Mouse (Mus musculus): ENCODE results near the gene Olfr961. TPM values are rescaled to one million over a fixed set of nuclear protein-coding genes. Genes with fewer than 3 reads are reported as not detected.

Olfr961 gene
- polyA plus RNA-seq (2012; rRNA removed) = not detected in 2 replicates

DNA sequence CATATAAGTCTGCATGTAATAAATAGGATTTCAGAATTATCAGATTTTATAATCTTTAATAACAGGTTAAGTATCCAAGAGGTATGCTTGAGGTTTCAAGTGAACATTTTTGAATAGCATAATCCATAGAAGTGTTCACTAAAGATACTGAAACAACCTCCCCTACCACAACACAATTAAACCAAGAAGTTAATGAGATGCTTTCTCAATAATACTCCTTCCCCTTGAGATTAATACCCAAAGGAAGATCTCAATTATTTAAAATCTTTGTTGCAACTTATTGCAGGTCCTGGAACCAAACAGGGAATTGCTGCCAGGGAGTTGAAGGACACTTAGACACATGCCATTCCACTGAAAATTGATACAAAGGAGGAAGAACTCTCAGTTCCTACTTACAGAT is at the start of gene Olfr961:
TSS of gene Olfr961 (plus strand) at position 301 of the 400 bp plus-strand sequence.
- DNase-seq (ENCODE audit: low read depth) = no peak

- no peak for DNase-seq (ENCODE audit: low read depth)
Measured at GRCm38 (mm10) chr9:39602536-39603332, 42.2 kb upstream of the Olfr961 start.

GRCm38 (mm10) chr9:39603333-39603845 is 41.5 kb upstream of the Olfr961 start:
- DNase-seq (ENCODE audit: low read depth) = no peak

- DNase-seq (ENCODE audit: low read depth) = no peak
Measured at GRCm38 (mm10) chr9:39603999-39604453, 40.9 kb upstream of the Olfr961 start, which contains the start of gene AW551984. Gene AW551984, minus strand, starts transcription at chr9:39604403.

DNA sequence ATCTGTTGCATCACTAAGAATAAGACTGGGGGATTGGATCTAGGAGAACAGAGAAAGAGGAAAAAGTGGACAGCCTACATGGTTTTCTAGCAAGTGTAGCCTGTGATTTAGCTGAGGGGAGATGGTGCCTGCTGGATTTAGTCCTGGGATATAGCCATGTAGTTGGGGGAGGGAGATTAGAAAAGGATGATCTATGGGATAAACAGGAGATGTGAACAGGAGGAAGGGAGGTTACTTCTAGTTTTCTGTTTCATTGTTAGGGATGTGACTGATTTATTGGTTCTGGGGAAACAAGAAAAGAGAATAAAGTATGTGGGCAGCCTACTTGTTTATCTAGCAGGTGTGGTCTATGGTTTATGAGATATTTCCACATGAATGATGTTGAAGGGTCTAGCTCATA is 36.4 kb upstream of the Olfr961 start:
- DNase-seq (ENCODE audit: low read depth) = no peak

DNA sequence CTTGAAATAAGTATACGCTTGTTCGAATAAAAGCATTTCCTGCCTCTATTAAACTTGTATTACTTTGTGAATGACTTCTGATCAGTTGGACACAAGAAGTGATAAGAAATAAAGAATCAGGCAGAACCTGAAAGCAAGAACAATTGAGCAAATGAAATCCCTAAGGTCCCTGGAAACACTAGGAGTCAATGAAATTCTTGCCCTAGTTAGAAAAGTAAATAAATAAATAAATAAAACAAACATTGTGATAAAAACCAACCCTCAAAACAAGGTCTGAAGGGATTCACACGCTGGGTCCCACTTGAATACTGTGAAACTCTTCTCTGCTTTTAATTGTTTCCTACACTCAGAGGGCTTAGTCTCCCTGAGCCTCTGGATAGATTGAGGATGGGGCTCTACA is 34.5 kb upstream of the Olfr961 start, which contains the start of gene Olfr148:
TSS of gene Olfr148 (plus strand) at position 301 of the 400 bp plus-strand sequence.
- DNase-seq (ENCODE audit: low read depth) = no peak

- DNase-seq (ENCODE audit: low read depth) = no peak
Measured at GRCm38 (mm10) chr9:39611953-39612352, 32.9 kb upstream of the Olfr961 start.

GRCm38 (mm10) chr9:39621073-39621472 is 23.8 kb upstream of the Olfr961 start, which contains the start of gene Olfr960:
Gene Olfr960, plus strand, starts transcription at chr9:39621373.
- DNase-seq (ENCODE audit: low read depth) = no peak

GRCm38 (mm10) chr9:39623783-39624182 is 21.1 kb upstream of the Olfr961 start:
- peak; percentile 34 for DNase-seq (ENCODE audit: low read depth)

- DNase-seq (ENCODE audit: low read depth) = no peak
Measured at GRCm38 (mm10) chr9:39624711-39625110, 20.2 kb upstream of the Olfr961 start.

GRCm38 (mm10) chr9:39629069-39629468 is 15.8 kb upstream of the Olfr961 start:
- no peak for DNase-seq (ENCODE audit: low read depth)

DNA sequence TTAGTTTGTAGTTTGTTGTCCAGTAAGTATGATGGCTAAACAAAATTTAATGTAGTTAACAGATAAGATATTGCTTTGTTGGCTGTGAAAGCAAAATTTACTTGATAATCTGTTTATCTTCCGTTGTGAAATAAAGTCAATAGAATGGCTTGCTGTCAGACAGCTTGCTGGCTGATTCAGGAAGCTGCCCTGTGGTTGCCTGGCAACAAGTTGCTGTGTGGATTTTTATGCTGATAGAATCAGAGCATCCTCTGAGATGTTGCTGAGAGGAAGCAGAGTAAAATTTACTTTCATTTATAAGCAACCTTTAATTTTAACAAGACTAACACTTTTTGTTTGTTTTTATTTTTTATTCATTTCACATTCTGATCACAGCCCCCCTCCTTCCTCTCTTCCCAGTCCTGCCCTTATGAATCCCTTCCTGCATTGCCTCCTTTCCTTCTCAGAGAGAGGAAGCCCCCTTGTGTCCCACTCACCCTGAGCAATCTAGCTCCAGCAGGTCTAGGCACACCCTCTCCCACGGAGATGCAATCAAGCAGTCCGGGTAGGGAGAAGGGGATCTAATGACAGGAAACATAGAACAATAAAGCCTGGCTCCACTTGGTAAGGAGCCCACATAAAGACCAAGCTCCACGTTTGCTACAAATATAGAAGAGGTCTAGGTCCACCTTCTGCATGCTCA is 10.8 kb upstream of the Olfr961 start:
- DNase-seq (ENCODE audit: low read depth) = no peak

GRCm38 (mm10) chr9:39647382-39647781 is 2.5 kb downstream of the Olfr961 start:
- DNase-seq (ENCODE audit: low read depth) = no peak

- DNase-seq (ENCODE audit: low read depth) = no peak
Measured at GRCm38 (mm10) chr9:39654756-39655396, 10.0 kb downstream of the Olfr961 start.

DNA sequence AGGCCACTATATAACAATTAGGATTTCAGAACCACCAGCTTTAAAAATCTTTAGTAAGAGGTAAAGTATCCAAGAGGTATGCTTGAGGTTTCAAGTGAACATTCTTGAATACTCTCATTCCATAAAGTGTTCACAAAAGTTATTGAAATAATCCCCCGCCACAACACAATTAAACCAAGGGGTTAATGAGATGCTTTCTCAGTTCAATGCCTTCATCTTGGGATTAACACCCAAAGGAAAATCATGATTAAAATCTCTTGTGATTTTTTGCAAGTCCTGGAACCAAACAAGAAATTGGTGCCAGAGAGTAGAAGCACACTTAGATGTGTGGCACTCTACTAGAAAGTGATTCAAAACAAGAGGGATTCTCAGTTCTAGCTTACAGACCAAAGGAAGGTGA is 22.0 kb downstream of the Olfr961 start, which contains the start of gene Olfr963:
TSS of gene Olfr963 (plus strand) at position 301 of the 400 bp plus-strand sequence.
- no peak for DNase-seq (ENCODE audit: low read depth)

GRCm38 (mm10) chr9:39669723-39670122 is 24.8 kb downstream of the Olfr961 start:
- DNase-seq (ENCODE audit: low read depth) = no peak

- DNase-seq (ENCODE audit: low read depth) = no peak
Measured at GRCm38 (mm10) chr9:39674820-39675219, 29.9 kb downstream of the Olfr961 start.

GRCm38 (mm10) chr9:39678557-39678956 is 33.7 kb downstream of the Olfr961 start:
- no peak for DNase-seq (ENCODE audit: low read depth)

GRCm38 (mm10) chr9:39679280-39679679 is 34.4 kb downstream of the Olfr961 start:
- no peak for DNase-seq (ENCODE audit: low read depth)
